Mouse (Mus musculus) myocyte (in vitro differentiated cells): ENCODE data around the gene Catip. TPM values are rescaled to one million over a fixed set of nuclear protein-coding genes. Genes with fewer than 3 reads are reported as not detected.

Source experiments
- H3K27me3 ChIP-seq: one replicate; pipeline ENCODE4 v1.6.1; 2011; ENCODE audit not compliant: control insufficient read depth, insufficient read depth, insufficient read length
- H3K36me3 ChIP-seq: one replicate; pipeline ENCODE4 v1.6.1; 2011; ENCODE audit not compliant: control insufficient read depth, insufficient read depth
- H3K4me2 ChIP-seq: one replicate; pipeline ENCODE4 v1.6.1; 2011; ENCODE audit warnings: low read depth, control low read depth
- H3K4me3 ChIP-seq: one replicate; pipeline ENCODE4 v1.5.1; 2011; ENCODE audit warnings: mild to moderate bottlenecking, control low read depth, moderate library complexity
- H3K79me2 ChIP-seq: one replicate; pipeline ENCODE4 v1.6.1; 2011; ENCODE audit not compliant: control insufficient read depth, insufficient read depth
- H3ac ChIP-seq: one replicate; pipeline ENCODE4 v1.6.1; 2011; ENCODE audit not compliant: control insufficient read depth, insufficient read length
- CEBPB ChIP-seq: IDR thresholded peaks from 2 replicates; pipeline ENCODE4 v1.6.1; 2011; ENCODE audit warnings: mild to moderate bottlenecking, moderate library complexity; ENCODE audit not compliant: poor library complexity, insufficient read depth, severe bottlenecking
- E2F4 ChIP-seq: IDR thresholded peaks from one replicate; pipeline ENCODE4 v1.6.1; 2011; ENCODE audit warnings: mild to moderate bottlenecking, control low read depth, moderate library complexity; ENCODE audit not compliant: insufficient read depth
- MAX ChIP-seq: IDR thresholded peaks from one replicate; pipeline ENCODE4 v1.6.1; 2011; ENCODE audit warnings: low read depth, mild to moderate bottlenecking, control low read depth
- MYOD1 ChIP-seq, 3 experiments: IDR thresholded peaks; one replicate each; pipeline ENCODE4 v1.6.1; 2011; ENCODE audit warnings: control low read depth in 2 of 3, low read depth in 2 of 3, mild to moderate bottlenecking in 2 of 3, moderate library complexity in 1 of 3; ENCODE audit not compliant: insufficient read length in 2 of 3, control insufficient read depth in 1 of 3
- MYOG ChIP-seq, 3 experiments: IDR thresholded peaks; one replicate each; pipeline ENCODE4 v1.6.1; 2011; ENCODE audit warnings: control low read depth in 2 of 3, low read depth in 2 of 3, mild to moderate bottlenecking in 2 of 3; ENCODE audit not compliant: insufficient read length in 2 of 3, control insufficient read depth in 1 of 3, insufficient read depth in 1 of 3
- POLR2A ChIP-seq: IDR thresholded peaks from one replicate; pipeline ENCODE4 v1.6.1; 2011; ENCODE audit warnings: low read depth, mild to moderate bottlenecking, control low read depth, moderate library complexity; ENCODE audit not compliant: insufficient read length
- POLR2AphosphoS2 ChIP-seq: IDR thresholded peaks from one replicate; pipeline ENCODE4 v1.6.1; 2011; ENCODE audit warnings: low read depth, control low read depth; ENCODE audit not compliant: insufficient read length
- REST ChIP-seq: IDR thresholded peaks from one replicate; pipeline ENCODE4 v1.6.1; 2011; ENCODE audit warnings: mild to moderate bottlenecking, control low read depth, moderate library complexity; ENCODE audit not compliant: insufficient read depth, insufficient read length
- SRF ChIP-seq: IDR thresholded peaks from one replicate; pipeline ENCODE4 v1.6.1; 2011; ENCODE audit warnings: low read depth; ENCODE audit not compliant: control insufficient read depth, insufficient read length
- TCF12 ChIP-seq: IDR thresholded peaks from one replicate; pipeline ENCODE4 v1.6.1; 2011; ENCODE audit warnings: mild to moderate bottlenecking, control low read depth; ENCODE audit not compliant: poor library complexity, insufficient read depth, severe bottlenecking
- TCF3 ChIP-seq: IDR thresholded peaks from one replicate; pipeline ENCODE4 v1.6.1; 2011; ENCODE audit warnings: low read depth, control low read depth; ENCODE audit not compliant: insufficient read length
- USF1 ChIP-seq: IDR thresholded peaks from one replicate; pipeline ENCODE4 v1.6.1; 2011; ENCODE audit warnings: low read depth, mild to moderate bottlenecking, control low read depth, moderate library complexity
- polyA plus RNA-seq: library from polyadenylated mRNA; unstranded; fragments of >200 nt; fragmentation: generic; extraction: Trizol; gene quantifications from one replicate; pipeline ENCODE4 v1.2.1, GENCODE M21; 2012; ENCODE audit warnings: missing spikeins

Gene Catip
- polyA plus RNA-seq, 1 experiment, result 0.10 TPM

- Histone ChIP-seq H3K79me2 (no peaks in the 10 kb centered on the region), H3ac (no peak overlapping the region), H3K27me3 (no peaks in the 10 kb centered on the region), H3K4me2 (no peak overlapping the region), H3K4me3 (no peak overlapping the region), H3K36me3 (no peaks in the 10 kb centered on the region)
- no peak for TF ChIP-seq CEBPB
- no peak for TF ChIP-seq MYOD1 (IDR thresholded peaks at IDR 0.05; ENCODE audit: control insufficient read depth in 1 of 3, insufficient read length in 2 of 3, low read depth in 2 of 3)
- TF ChIP-seq TCF3, result no peak
- no peak for TF ChIP-seq MYOG (IDR thresholded peaks at IDR 0.05; ENCODE audit: control insufficient read depth in 1 of 3, insufficient read depth in 1 of 3, insufficient read length in 2 of 3, low read depth in 2 of 3)
- TF ChIP-seq POLR2AphosphoS2, result no peak
- TF ChIP-seq TCF12, result no peak
- no peak for TF ChIP-seq POLR2A
- no peak for TF ChIP-seq SRF
- TF ChIP-seq REST, result no peak
- TF ChIP-seq USF1, result no peak
- TF ChIP-seq E2F4, result no peak
- TF ChIP-seq MAX, result no peak
Observed at GRCm38 (mm10) chr1:74362325-74363229, 669 bp downstream of the Catip start.

GRCm38 (mm10) chr1:74363437-74363836 is 1.5 kb downstream of the Catip start:
- Histone ChIP-seq H3K79me2 (no peaks in the 10 kb centered on the region), H3K4me3 (no peak overlapping the region), H3K4me2 (no peak overlapping the region), H3K36me3 (no peaks in the 10 kb centered on the region), H3K27me3 (no peaks in the 10 kb centered on the region), H3ac (no peak overlapping the region)
- TF ChIP-seq MAX (no peak), MYOD1 (IDR thresholded peaks at IDR 0.05; ENCODE audit: control insufficient read depth in 1 of 3, insufficient read length in 2 of 3, low read depth in 2 of 3) (no peak), TCF12 (no peak), CEBPB (no peak), MYOG (IDR thresholded peaks at IDR 0.05; ENCODE audit: control insufficient read depth in 1 of 3, insufficient read depth in 1 of 3, insufficient read length in 2 of 3, low read depth in 2 of 3) (no peak), SRF (no peak), E2F4 (no peak), POLR2A (no peak), USF1 (no peak), TCF3 (no peak), REST (no peak), POLR2AphosphoS2 (no peak)

GRCm38 (mm10) chr1:74364270-74364669 is 2.4 kb downstream of the Catip start:
- TF ChIP-seq CEBPB (no peak), SRF (no peak), POLR2AphosphoS2 (no peak), MAX (no peak), REST (no peak), TCF12 (no peak), TCF3 (no peak), USF1 (no peak), MYOD1 (IDR thresholded peaks at IDR 0.05; ENCODE audit: control insufficient read depth in 1 of 3, insufficient read length in 2 of 3, low read depth in 2 of 3) (no peak), E2F4 (no peak), POLR2A (no peak), MYOG (IDR thresholded peaks at IDR 0.05; ENCODE audit: control insufficient read depth in 1 of 3, insufficient read depth in 1 of 3, insufficient read length in 2 of 3, low read depth in 2 of 3) (no peak)

GRCm38 (mm10) chr1:74367886-74368645 is 6.2 kb downstream of the Catip start:
- H3K4me3 ChIP-seq, result no peak overlapping the region
- TF ChIP-seq CEBPB (no peak), SRF (no peak), E2F4 (no peak), MYOG (IDR thresholded peaks at IDR 0.05; ENCODE audit: control insufficient read depth in 1 of 3, insufficient read depth in 1 of 3, insufficient read length in 2 of 3, low read depth in 2 of 3) (no peak)

More at GRCm38 (mm10) chr1:74364270-74364669, 2.4 kb downstream of the Catip start:
- no peak overlapping the region for H3K4me2 ChIP-seq
- no peaks in the 10 kb centered on the region for H3K79me2 ChIP-seq
- H3K4me3 ChIP-seq, result no peak overlapping the region
- no peaks in the 10 kb centered on the region for H3K27me3 ChIP-seq
- no peaks in the 10 kb centered on the region for H3K36me3 ChIP-seq
- no peak overlapping the region for H3ac ChIP-seq

More at GRCm38 (mm10) chr1:74367886-74368645, 6.2 kb downstream of the Catip start:
- Histone ChIP-seq H3K36me3 (no peaks in the 10 kb centered on the region), H3K79me2 (no peaks in the 10 kb centered on the region), H3K27me3 (no peaks in the 10 kb centered on the region), H3K4me2 (no peak overlapping the region), H3ac (no peak overlapping the region)
